Mouse (Mus musculus) splenic B cell, adult 2 months (primary cell): ENCODE measurements around the gene Fam206a.

Source experiments
- DNase-seq: peaks from one replicate; pipeline ENCODE4 v3.0.0-alpha.2; 2011; ENCODE audit warnings: low read depth, low spot score
- H3K27me3 ChIP-seq: 2 replicates; pipeline ENCODE4 v1.6.1; 2012; ENCODE audit warnings: mild to moderate bottlenecking, low read length, moderate library complexity, mixed read lengths; ENCODE audit not compliant: control insufficient read depth, poor library complexity, insufficient read depth, severe bottlenecking
- H3K36me3 ChIP-seq: 2 replicates; pipeline ENCODE4 v1.6.1; 2012; ENCODE audit warnings: mild to moderate bottlenecking, low read length, moderate library complexity, mixed read lengths; ENCODE audit not compliant: control insufficient read depth, poor library complexity, insufficient read depth, severe bottlenecking

The Fam206a gene

GRCm38 (mm10) chr4:56858733-56859132 is 56.6 kb downstream of the Fam206a start:
- Histone ChIP-seq H3K36me3 (no peaks in the 10 kb centered on the region), H3K27me3 (no peaks in the 10 kb centered on the region)
- DNase-seq, result no peak
